Mouse (Mus musculus): ENCODE measurements around the gene Immp1l. TPM values are rescaled to one million over a fixed set of nuclear protein-coding genes. Genes with fewer than 3 reads are reported as not detected.
A peak's percentile ranks its signal among the peaks of the same experiment; 100 is the strongest.

The Immp1l gene
- 147 and 150 TPM in 2 replicates for polyA plus RNA-seq (2016; fragmentation: Nextera tagmentation; extraction: Ambion mirVana)

- peaks cover 5% of the 10 kb centered on the region; the same call in 1 of the 2 replicates for H3K4me1 ChIP-seq
- H3K27ac ChIP-seq: 0 out of 2 replicates have a peak within 1 kb of the TSS, but pooled peaks have one; percentile 11
- peak within 1 kb of the TSS; percentile 70 for H3K4me2 ChIP-seq (replicated peaks)
- no peaks in the 10 kb centered on the region for H3K27me3 ChIP-seq
- 0 out of 2 replicates have a peak, but pooled peaks cover 4% of the 10 kb centered on the region for H3K36me3 ChIP-seq
- peak within 1 kb of the TSS; percentile 80 for H3K9ac ChIP-seq
- peak; percentile 100 for ATAC-seq (ENCODE audit: insufficient number of reproducible peaks, insufficient read depth, low FRiP score, low TSS enrichment)
- H3K9me3 ChIP-seq: no peaks in the 10 kb centered on the region
- under 1% methylated on average over 39 of the region's 39 CpGs for WGBS
- peak within 1 kb of the TSS; percentile 83 for H3K4me3 ChIP-seq
These were observed at the start of gene Immp1l, which contains the start of gene Elp4 for GRCm38 (mm10) chr2:105903896-105904756. Gene Immp1l, plus strand, starts transcription at chr2:105904638. Gene Elp4, minus strand, starts transcription at chr2:105904564.

- no peaks in the 10 kb centered on the region for H3K36me3 ChIP-seq
- WGBS: 48% methylated on average over 2 of the region's 2 CpGs
- no peak overlapping the region for H3K4me3 ChIP-seq
- no peak overlapping the region for H3K4me2 ChIP-seq (replicated peaks)
- no peaks in the 10 kb centered on the region for H3K4me1 ChIP-seq
- no peaks in the 10 kb centered on the region for H3K9me3 ChIP-seq
- H3K27me3 ChIP-seq: no peaks in the 10 kb centered on the region
- no peak overlapping the region for H3K27ac ChIP-seq
- no peak for ATAC-seq (ENCODE audit: insufficient number of reproducible peaks, insufficient read depth, low FRiP score, low TSS enrichment)
- H3K9ac ChIP-seq: no peak overlapping the region
These were observed 49.7 kb upstream of the Immp1l start for GRCm38 (mm10) chr2:105854740-105855139.

DNA sequence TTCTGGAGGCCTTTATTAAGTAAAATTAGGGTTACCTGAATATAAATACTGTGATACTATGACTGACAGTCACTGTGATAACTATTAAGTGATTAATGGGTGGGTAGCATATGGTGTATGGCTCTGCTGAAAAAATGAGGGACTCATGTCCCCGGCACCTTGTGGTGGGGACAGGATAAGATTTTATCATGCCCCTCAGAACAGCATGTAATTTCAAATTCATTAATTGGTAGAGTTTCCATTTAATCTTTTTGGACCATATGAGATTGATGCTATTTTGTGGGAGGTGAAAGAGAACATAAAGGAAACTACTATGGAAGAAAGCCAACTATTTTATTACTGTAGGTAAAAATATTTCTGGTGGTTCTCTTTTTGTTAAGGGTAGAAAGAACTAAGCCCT, 31.0 kb upstream of the Immp1l start:
- no peaks in the 10 kb centered on the region for H3K27me3 ChIP-seq
- H3K4me2 ChIP-seq (replicated peaks): no peak overlapping the region
- no peaks in the 10 kb centered on the region for H3K9me3 ChIP-seq
- no peak overlapping the region for H3K27ac ChIP-seq
- WGBS: 92% methylated on average over 1 of the region's 1 CpGs
- no peak for ATAC-seq (ENCODE audit: insufficient number of reproducible peaks, insufficient read depth, low FRiP score, low TSS enrichment)
- H3K4me1 ChIP-seq: no peaks in the 10 kb centered on the region
- peaks cover 5% of the 10 kb centered on the region; the same call in 1 of the 2 replicates for H3K36me3 ChIP-seq
- H3K4me3 ChIP-seq: no peak overlapping the region
- H3K9ac ChIP-seq: no peak overlapping the region

- ATAC-seq (ENCODE audit: insufficient number of reproducible peaks, insufficient read depth, low FRiP score, low TSS enrichment): no peak
- no peak overlapping the region for H3K27ac ChIP-seq
- no peak overlapping the region for H3K4me3 ChIP-seq
- H3K27me3 ChIP-seq: no peaks in the 10 kb centered on the region
- H3K36me3 ChIP-seq: peaks cover 11% of the 10 kb centered on the region
- H3K4me2 ChIP-seq (replicated peaks): no peak overlapping the region
- H3K9ac ChIP-seq: no peak overlapping the region
- 0 out of 2 replicates have a peak, but pooled peaks cover 7% of the 10 kb centered on the region for H3K9me3 ChIP-seq
- no peaks in the 10 kb centered on the region for H3K4me1 ChIP-seq
These were observed 13.6 kb upstream of the Immp1l start for GRCm38 (mm10) chr2:105890816-105891215.

- Histone ChIP-seq H3K27ac (0 out of 2 replicates have a peak overlapping the region, but pooled peaks have one; percentile 11), H3K36me3 (0 out of 2 replicates have a peak, but pooled peaks cover 4% of the 10 kb centered on the region), H3K4me1 (peaks cover 5% of the 10 kb centered on the region; the same call in 1 of the 2 replicates), H3K9ac (peak overlapping the region; percentile 68), H3K27me3 (no peaks in the 10 kb centered on the region), H3K4me2 (replicated peaks) (peak overlapping the region; percentile 70), H3K4me3 (peak overlapping the region; percentile 83), H3K9me3 (no peaks in the 10 kb centered on the region)
- under 1% methylated on average over 12 of the region's 12 CpGs for WGBS
- peak; percentile 60; the same call in 1 of the 2 replicates for ATAC-seq (ENCODE audit: insufficient number of reproducible peaks, insufficient read depth, low FRiP score, low TSS enrichment)
These were observed 314 bp downstream of the Immp1l start for GRCm38 (mm10) chr2:105904757-105905146.

GRCm38 (mm10) chr2:105908351-105908750, 3.9 kb downstream of the Immp1l start:
- 92% methylated on average over 5 of the region's 5 CpGs for WGBS
- H3K9ac ChIP-seq: no peak overlapping the region
- no peak for ATAC-seq (ENCODE audit: insufficient number of reproducible peaks, insufficient read depth, low FRiP score, low TSS enrichment)
- peaks cover 5% of the 10 kb centered on the region; the same call in 1 of the 2 replicates for H3K4me1 ChIP-seq
- no peak overlapping the region for H3K4me3 ChIP-seq
- no peaks in the 10 kb centered on the region for H3K9me3 ChIP-seq
- peaks cover 14% of the 10 kb centered on the region; the same call in 1 of the 2 replicates for H3K36me3 ChIP-seq
- no peak overlapping the region for H3K27ac ChIP-seq
- H3K27me3 ChIP-seq: no peaks in the 10 kb centered on the region
- no peak overlapping the region for H3K4me2 ChIP-seq (replicated peaks)

- Histone ChIP-seq H3K4me1 (peaks cover 2% of the 10 kb centered on the region; the same call in 1 of the 2 replicates), H3K9me3 (no peaks in the 10 kb centered on the region), H3K9ac (no peak overlapping the region), H3K27me3 (no peaks in the 10 kb centered on the region), H3K36me3 (peaks cover 14% of the 10 kb centered on the region; the same call in 1 of the 2 replicates), H3K27ac (no peak overlapping the region), H3K4me2 (replicated peaks) (no peak overlapping the region), H3K4me3 (no peak overlapping the region)
- no peak for ATAC-seq (ENCODE audit: insufficient number of reproducible peaks, insufficient read depth, low FRiP score, low TSS enrichment)
- 88% methylated on average over 3 of the region's 3 CpGs for WGBS
These were observed 6.2 kb downstream of the Immp1l start for GRCm38 (mm10) chr2:105910611-105911010.

GRCm38 (mm10) chr2:105913655-105914366, 9.4 kb downstream of the Immp1l start:
- no peak overlapping the region for H3K4me2 ChIP-seq (replicated peaks)
- 85% methylated on average over 6 of the region's 6 CpGs for WGBS
- H3K27ac ChIP-seq: no peak overlapping the region
- no peak overlapping the region for H3K4me3 ChIP-seq
- ATAC-seq (ENCODE audit: insufficient number of reproducible peaks, insufficient read depth, low FRiP score, low TSS enrichment): no peak
- no peaks in the 10 kb centered on the region for H3K9me3 ChIP-seq
- no peak overlapping the region for H3K9ac ChIP-seq
- H3K27me3 ChIP-seq: no peaks in the 10 kb centered on the region
- peaks cover 10% of the 10 kb centered on the region; the same call in 1 of the 2 replicates for H3K36me3 ChIP-seq
- H3K4me1 ChIP-seq: no peaks in the 10 kb centered on the region

- Histone ChIP-seq H3K36me3 (no peaks in the 10 kb centered on the region), H3K4me1 (no peaks in the 10 kb centered on the region), H3K27me3 (no peaks in the 10 kb centered on the region), H3K9ac (no peak overlapping the region), H3K9me3 (no peaks in the 10 kb centered on the region), H3K27ac (no peak overlapping the region), H3K4me3 (no peak overlapping the region), H3K4me2 (replicated peaks) (no peak overlapping the region)
- ATAC-seq (ENCODE audit: insufficient number of reproducible peaks, insufficient read depth, low FRiP score, low TSS enrichment): no peak
- 89% methylated on average over 1 of the region's 1 CpGs for WGBS
These were observed 12.2 kb downstream of the Immp1l start for GRCm38 (mm10) chr2:105916671-105917070.

GRCm38 (mm10) chr2:105917623-105918346, 13.3 kb downstream of the Immp1l start:
- Histone ChIP-seq H3K27me3 (no peaks in the 10 kb centered on the region), H3K27ac (no peak overlapping the region), H3K36me3 (no peaks in the 10 kb centered on the region), H3K4me2 (replicated peaks) (no peak overlapping the region), H3K4me1 (no peaks in the 10 kb centered on the region), H3K9ac (no peak overlapping the region), H3K4me3 (no peak overlapping the region), H3K9me3 (no peaks in the 10 kb centered on the region)
- WGBS: 72% methylated on average over 5 of the region's 5 CpGs
- no peak for ATAC-seq (ENCODE audit: insufficient number of reproducible peaks, insufficient read depth, low FRiP score, low TSS enrichment)

DNA sequence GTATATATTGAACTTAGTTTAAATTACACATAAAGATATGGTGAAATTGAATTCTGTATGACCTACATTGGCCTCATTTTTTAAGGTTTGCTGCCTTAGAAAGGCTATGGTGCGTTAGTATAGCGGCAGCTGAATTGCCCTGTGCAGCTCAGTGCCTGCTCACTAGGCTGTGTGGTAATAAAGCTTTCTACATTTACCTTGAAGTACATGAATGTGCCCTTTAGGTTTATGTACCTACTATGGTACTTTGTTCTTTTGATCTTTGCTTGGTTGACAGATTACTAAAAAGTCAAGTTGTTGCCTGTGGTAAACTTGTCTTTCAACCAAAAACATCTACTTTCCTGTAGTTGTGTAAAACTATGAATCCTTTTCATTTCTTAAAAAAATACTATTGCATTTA, 45.7 kb downstream of the Immp1l start:
- no peaks in the 10 kb centered on the region for H3K9me3 ChIP-seq
- H3K4me1 ChIP-seq: no peaks in the 10 kb centered on the region
- H3K36me3 ChIP-seq: no peaks in the 10 kb centered on the region
- no peak overlapping the region for H3K27ac ChIP-seq
- WGBS: 96% methylated on average over 2 of the region's 2 CpGs
- H3K9ac ChIP-seq: no peak overlapping the region
- no peak overlapping the region for H3K4me2 ChIP-seq (replicated peaks)
- no peak for ATAC-seq (ENCODE audit: insufficient number of reproducible peaks, insufficient read depth, low FRiP score, low TSS enrichment)
- H3K27me3 ChIP-seq: no peaks in the 10 kb centered on the region
- no peak overlapping the region for H3K4me3 ChIP-seq
